Mouse (Mus musculus) urinary bladder, postnatal 25 days (tissue): ENCODE data around the gene Fmnl2.
A peak's percentile ranks its signal among the peaks of the same experiment; 100 is the strongest.

ENCODE experiments used
- DNase-seq: peaks from one replicate; pipeline ENCODE4 v3.0.0; 2022; ENCODE audit warnings: low spot score

Fmnl2 gene

GRCm38 (mm10) chr2:52913746-52914145, 56.1 kb downstream of the Fmnl2 start:
- no peak for DNase-seq

GRCm38 (mm10) chr2:52915536-52915935, 57.9 kb downstream of the Fmnl2 start:
- DNase-seq = no peak

GRCm38 (mm10) chr2:52918094-52918493, 60.4 kb downstream of the Fmnl2 start:
- no peak for DNase-seq

- DNase-seq = no peak
Observed at GRCm38 (mm10) chr2:52920701-52921435, 63.2 kb downstream of the Fmnl2 start.

GRCm38 (mm10) chr2:52925062-52925461, 67.4 kb downstream of the Fmnl2 start:
- no peak for DNase-seq

GRCm38 (mm10) chr2:52927381-52927780, 69.7 kb downstream of the Fmnl2 start:
- DNase-seq = no peak

GRCm38 (mm10) chr2:52927858-52928301, 70.2 kb downstream of the Fmnl2 start:
- no peak for DNase-seq

GRCm38 (mm10) chr2:52928401-52928800, 70.7 kb downstream of the Fmnl2 start:
- DNase-seq = no peak

GRCm38 (mm10) chr2:52930106-52930868, 72.6 kb downstream of the Fmnl2 start:
- DNase-seq = no peak

- no peak for DNase-seq
Observed at GRCm38 (mm10) chr2:52931315-52931714, 73.7 kb downstream of the Fmnl2 start.

- DNase-seq = no peak
Observed at GRCm38 (mm10) chr2:52935906-52936305, 78.2 kb downstream of the Fmnl2 start.

- DNase-seq = no peak
Observed at GRCm38 (mm10) chr2:52938351-52939074, 80.9 kb downstream of the Fmnl2 start.

GRCm38 (mm10) chr2:52943644-52944423, 86.2 kb downstream of the Fmnl2 start:
- no peak for DNase-seq

GRCm38 (mm10) chr2:52944594-52944993, 86.9 kb downstream of the Fmnl2 start:
- DNase-seq = no peak

- no peak for DNase-seq
Observed at GRCm38 (mm10) chr2:52946074-52946473, 88.4 kb downstream of the Fmnl2 start.

- no peak for DNase-seq
Observed at GRCm38 (mm10) chr2:52946524-52947186, 89.0 kb downstream of the Fmnl2 start.

GRCm38 (mm10) chr2:52948406-52948805, 90.7 kb downstream of the Fmnl2 start:
- DNase-seq = no peak

- DNase-seq = no peak
Observed at GRCm38 (mm10) chr2:52949556-52949955, 91.9 kb downstream of the Fmnl2 start.

- DNase-seq = no peak
Observed at GRCm38 (mm10) chr2:52950226-52950625, 92.6 kb downstream of the Fmnl2 start.

GRCm38 (mm10) chr2:52952202-52952730, 94.6 kb downstream of the Fmnl2 start:
- no peak for DNase-seq

GRCm38 (mm10) chr2:52955090-52955489, 97.4 kb downstream of the Fmnl2 start:
- peak; percentile 68 for DNase-seq
